Mouse (Mus musculus) left cerebral cortex, postnatal 14 days (tissue): Measurements from ENCODE around the gene Fam57b. TPM values are rescaled to one million over a fixed set of nuclear protein-coding genes. Genes with fewer than 3 reads are reported as not detected.
A peak's percentile ranks its signal among the peaks of the same experiment; 100 is the strongest.

Source experiments
- DNase-seq, 2 experiments: peaks; one replicate each; pipeline ENCODE4 v3.0.0; 2021 to 2022; ENCODE audit warnings: low spot score in 2 of 2, mixed read lengths in 1 of 2
- intact Hi-C: fragments of 180-260 bp; cut with DNase I; formaldehyde crosslinking; loops from one replicate; pipeline ENCODE4 v1.15.1; 2025
- total RNA-seq, 2 experiments: library from RNA; stranded (reverse); gene quantifications; 2 replicates each; pipeline ENCODE4 v1.2.3; 2021

Fam57b gene
- total RNA-seq, 2 experiments from 2014 or later: 117 to 118 TPM

- intact Hi-C loops: no loop called here
Observed at GRCm38 (mm10) chr7:126793456-126794270, 3.8 kb upstream of the Fam57b start.

DNA sequence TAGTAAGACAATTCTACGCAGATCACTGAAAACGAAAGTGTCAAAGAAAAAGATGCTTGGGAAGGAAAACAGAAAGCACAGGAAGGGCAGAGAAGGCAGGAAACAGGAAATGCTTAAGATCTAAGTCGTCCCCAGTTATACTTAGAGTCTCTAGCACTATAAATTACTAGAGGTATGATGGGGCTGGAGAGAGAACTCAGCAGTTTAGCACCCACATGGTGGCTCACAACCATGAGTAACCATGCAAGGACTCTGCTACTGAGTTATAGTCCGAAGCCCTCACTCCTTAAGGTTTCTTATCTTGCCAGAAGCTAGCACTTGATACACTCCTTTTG lies 3.2 kb upstream of the Fam57b start:
- intact Hi-C loops: no loop called here
- DNase-seq: no peak

More at GRCm38 (mm10) chr7:126793456-126794270, 3.8 kb upstream of the Fam57b start:
- peak in 1 of 2 experiments; percentile 3 for DNase-seq

DNA sequence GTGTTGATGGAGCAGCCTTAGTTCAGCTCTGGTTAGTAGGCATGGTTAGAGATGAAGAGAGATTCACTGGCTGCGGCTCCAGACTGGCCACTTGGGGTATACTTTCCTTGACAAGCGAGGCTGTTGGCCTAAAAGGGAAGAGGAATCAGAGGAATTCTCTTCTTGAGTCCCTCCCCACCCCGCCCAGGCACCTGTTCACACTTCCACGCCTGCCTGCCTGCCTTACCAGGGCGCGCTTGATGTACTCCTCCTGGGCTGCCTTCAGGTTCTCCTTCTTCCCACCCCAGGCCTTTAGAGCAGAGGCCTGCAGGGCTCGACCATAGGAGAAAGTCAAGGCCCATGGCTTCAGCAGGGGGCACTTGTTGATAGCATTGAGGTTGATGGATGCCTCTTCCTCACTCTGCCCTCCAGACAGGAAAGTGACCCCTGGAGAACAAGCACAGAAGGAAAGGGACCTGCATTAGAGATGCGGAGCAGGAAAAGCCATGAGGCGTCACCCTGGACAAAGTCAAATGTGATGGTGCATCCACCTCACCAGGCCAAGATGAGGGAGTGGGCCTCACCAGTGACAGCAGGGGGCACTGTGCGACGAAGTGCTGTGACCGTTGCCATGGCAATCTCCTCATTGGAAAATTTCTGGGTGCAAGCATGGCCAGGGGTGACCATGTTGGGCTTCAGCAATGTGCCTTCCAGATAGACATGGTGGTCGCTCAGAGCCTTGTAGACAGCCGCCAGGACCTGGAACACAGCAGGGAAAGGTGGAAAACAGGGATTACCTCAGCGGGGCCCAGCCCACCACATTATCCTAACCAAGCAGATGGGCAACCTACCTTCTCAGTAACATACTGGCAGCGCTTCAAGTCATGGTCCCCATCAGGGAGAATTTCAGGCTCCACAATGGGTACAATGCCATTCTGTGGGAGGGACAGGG lies 1.8 kb upstream of the Fam57b start:
- intact Hi-C loops: no loop called here
- DNase-seq: no peak

DNA sequence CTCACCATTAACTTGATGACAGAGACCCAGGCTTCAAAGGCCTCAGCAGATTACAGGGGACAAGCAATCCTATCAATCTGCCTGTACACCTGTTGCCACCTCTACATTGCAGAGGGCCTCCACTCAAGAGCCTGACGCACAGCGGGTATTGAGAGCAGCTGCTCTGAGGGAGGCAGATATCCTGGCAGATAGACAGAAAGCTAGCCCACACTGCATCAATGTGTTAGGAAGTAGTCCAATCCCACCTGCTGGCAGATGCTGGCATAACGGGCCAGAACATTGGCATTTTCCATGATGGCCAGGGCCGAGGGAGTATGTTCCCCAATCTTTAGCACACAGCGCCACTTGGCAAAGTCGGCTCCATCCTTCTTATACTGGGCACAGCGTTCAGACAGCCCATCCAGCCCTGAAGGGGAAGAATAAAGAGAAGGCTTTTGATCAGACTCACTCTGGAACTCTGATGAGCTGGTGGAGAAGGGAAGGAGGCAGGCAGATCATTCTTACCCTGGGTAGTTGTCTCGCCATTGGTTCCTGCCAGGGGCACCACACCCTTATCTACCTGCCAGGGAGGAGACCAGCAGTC lies 1.0 kb upstream of the Fam57b start:
- DNase-seq: peak; percentile 46 to 67
- intact Hi-C loops: no loop called here

- intact Hi-C loops: loop anchor here (1.0 kb wide), 1 partner anchor 94 kb away; no protein-coding TSS in a partner anchor
- no peak for DNase-seq
Observed at GRCm38 (mm10) chr7:126798127-126799049, 920 bp downstream of the Fam57b start.

DNA sequence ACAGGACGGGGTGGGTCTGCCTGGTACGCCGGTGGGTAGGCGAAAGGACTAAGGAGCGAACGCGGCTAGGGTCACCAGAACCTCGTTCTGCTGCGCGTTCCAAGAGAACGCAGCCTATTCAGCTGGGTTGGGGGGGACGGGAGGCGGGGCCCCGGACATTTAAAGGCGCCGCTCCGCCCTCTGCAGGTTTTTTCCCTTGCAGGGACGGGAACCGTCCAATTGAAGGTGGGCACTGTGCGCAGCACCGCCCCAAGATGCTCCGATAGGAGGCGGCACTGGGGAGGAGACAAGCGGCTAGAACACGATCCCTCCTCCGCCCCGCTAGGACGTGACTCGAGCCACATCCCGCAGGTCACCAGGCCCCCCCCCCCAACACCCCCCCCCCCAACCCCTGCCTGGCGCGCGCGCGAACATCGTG lies 1.6 kb downstream of the Fam57b start:
- intact Hi-C loops: no loop called here
- DNase-seq: peak; percentile 98

- intact Hi-C loops: no loop called here
- peak in 1 of 2 experiments; percentile 87 for DNase-seq
Observed at GRCm38 (mm10) chr7:126799468-126800268, 2.2 kb downstream of the Fam57b start.

GRCm38 (mm10) chr7:126800269-126801056 lies 3.0 kb downstream of the Fam57b start:
- intact Hi-C loops: no loop called here

DNA sequence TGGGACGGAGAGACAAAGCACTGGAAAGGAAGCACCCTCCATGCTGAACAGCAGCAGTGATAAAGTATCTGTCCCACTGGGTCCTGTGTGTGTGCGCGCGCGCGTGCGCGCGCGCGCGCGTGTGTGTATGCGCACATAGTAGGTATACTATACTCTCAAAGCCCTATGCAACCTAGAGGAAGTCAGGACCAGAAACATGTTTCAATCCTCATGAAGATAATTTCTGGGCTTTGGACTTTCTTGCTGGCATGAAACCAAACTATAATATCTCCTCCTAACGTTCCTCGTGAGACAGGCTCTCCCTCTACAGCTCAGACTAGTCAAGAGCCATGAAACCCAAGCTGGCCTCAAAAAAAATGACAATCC lies 3.6 kb downstream of the Fam57b start:
- intact Hi-C loops: no loop called here

More at GRCm38 (mm10) chr7:126800269-126801056, 3.0 kb downstream of the Fam57b start:
- peak in 1 of 2 experiments; percentile 70 for DNase-seq

GRCm38 (mm10) chr7:126802134-126802889 lies 4.8 kb downstream of the Fam57b start:
- intact Hi-C loops: no loop called here
- DNase-seq: no peak

More for the DNA sequence above, 3.6 kb downstream of the Fam57b start:
- DNase-seq: no peak

- no peak for DNase-seq
- intact Hi-C loops: no loop called here
Observed at GRCm38 (mm10) chr7:126803181-126803580, 5.7 kb downstream of the Fam57b start.

DNA sequence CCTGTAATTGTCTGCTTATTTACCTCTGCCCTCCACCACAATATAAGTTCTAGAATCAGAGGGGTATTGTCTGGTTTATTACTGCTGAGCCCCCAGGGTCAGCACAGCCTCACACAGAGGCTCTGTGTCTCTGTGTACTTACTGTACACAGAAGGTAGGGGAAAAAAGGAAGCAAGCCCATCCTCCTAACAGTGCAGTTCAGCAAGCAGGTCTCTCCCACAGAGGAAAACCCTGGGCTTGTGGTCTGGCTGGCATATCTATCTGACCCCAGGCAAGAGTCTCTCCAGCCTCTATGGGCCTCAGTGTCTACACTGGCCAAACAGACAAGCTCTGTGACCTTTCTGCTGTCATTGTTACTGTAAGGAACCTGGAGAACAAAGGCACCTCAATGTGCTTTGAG lies 6.3 kb downstream of the Fam57b start:
- intact Hi-C loops: no loop called here
- DNase-seq: no peak

DNA sequence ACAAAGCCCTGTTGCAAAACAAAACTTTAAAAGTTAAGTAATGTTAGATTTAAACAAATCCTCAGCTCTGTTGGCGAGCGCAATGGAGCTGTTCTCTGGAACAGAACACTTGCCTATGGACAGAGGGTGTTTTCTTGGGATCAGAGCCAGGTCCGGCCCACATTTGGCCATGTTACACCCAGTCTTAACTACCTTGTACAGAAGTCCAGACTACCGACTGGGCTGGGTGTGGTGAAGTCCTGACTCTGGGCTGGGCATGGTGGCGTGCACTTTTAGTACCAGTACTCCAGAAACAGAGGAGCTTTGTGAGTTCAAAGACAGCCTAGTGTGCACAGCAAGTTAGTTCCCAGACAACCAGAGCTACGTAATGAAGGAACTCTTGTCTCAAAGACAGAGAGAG lies 9.5 kb downstream of the Fam57b start:
- intact Hi-C loops: no loop called here
- DNase-seq: no peak

- intact Hi-C loops: no loop called here
- DNase-seq: no peak
Observed at GRCm38 (mm10) chr7:126807405-126807804, 9.9 kb downstream of the Fam57b start.

DNA sequence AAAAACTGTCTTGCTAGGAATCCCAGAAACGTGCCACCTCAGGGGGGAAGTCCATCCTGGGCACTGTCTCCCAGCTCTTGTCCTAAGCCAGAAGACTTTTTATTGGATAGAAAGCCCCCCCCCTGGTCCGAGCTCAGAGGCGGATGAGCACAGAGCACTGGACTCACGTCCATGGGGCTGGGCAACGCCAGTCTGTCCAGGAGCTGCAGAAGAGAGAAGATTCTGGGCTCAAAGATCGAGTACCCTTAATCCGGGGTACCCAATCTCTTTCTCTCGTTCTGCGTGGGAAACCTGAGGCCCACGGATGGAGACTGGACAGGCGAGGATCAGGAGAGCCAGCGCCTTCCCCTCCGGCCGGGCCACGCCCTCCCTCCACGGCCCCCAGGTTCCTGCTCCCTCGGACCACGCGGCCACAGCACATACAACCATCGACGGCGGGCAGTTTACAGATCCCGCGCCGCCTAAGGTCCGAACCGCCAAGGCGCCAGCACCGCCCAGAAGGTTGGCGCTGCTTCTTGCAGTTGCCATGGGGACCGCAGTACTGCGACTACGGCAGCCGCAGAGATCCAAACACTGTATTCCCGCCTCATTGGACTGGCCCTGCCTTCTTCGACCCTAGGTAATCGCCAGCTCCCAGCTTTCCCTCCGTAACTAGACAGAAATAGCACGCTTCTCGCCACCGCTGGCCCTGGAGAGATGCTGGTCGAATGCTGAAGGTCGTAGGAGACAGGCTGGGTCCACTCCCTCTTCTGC lies 11.4 kb downstream of the Fam57b start:
- DNase-seq: peak; percentile 81 to 93
- intact Hi-C loops: no loop called here
